Mouse (Mus musculus): ENCODE results near the gene Slc1a6. TPM values are rescaled to one million over a fixed set of nuclear protein-coding genes. Genes with fewer than 3 reads are reported as not detected.

Slc1a6 gene
- polyA plus RNA-seq (2016; fragmentation: Nextera tagmentation; extraction: Ambion mirVana): 1.2 and 1.4 TPM in 2 replicates

GRCm38 (mm10) chr10:78779981-78780651 is at the start of gene Slc1a6:
Gene Slc1a6 (plus strand): TSS chr10:78780496.
- Histone ChIP-seq H3K27ac (replicated peaks) (peak within 1 kb of the TSS; percentile 80), H3K9me3 (no peaks in the 10 kb centered on the region), H3K4me3 (peak within 1 kb of the TSS; percentile 74), H3K4me1 (peaks cover 16% of the 10 kb centered on the region), H3K27me3 (replicated peaks; ENCODE audit: low read depth, poor library complexity, severe bottlenecking) (peaks cover 31% of the 10 kb centered on the region), H3K36me3 (replicated peaks) (no peaks in the 10 kb centered on the region)
- WGBS: under 1% methylated on average over 50 of the region's 54 CpGs
- DNase-seq (ENCODE audit: low spot score): peak; percentile 59

GRCm38 (mm10) chr10:78739821-78740220 is 40.5 kb upstream of the Slc1a6 start:
- H3K4me3 ChIP-seq: no peak overlapping the region
- H3K9me3 ChIP-seq: no peaks in the 10 kb centered on the region
- H3K36me3 ChIP-seq (replicated peaks): no peaks in the 10 kb centered on the region
- 87% methylated on average over 4 of the region's 4 CpGs for WGBS
- no peak overlapping the region for H3K27ac ChIP-seq (replicated peaks)
- no peaks in the 10 kb centered on the region for H3K27me3 ChIP-seq (replicated peaks; ENCODE audit: low read depth, poor library complexity, severe bottlenecking)
- H3K4me1 ChIP-seq: no peaks in the 10 kb centered on the region
- DNase-seq (ENCODE audit: low spot score): no peak

- Histone ChIP-seq H3K27me3 (replicated peaks; ENCODE audit: low read depth, poor library complexity, severe bottlenecking) (peaks cover 8% of the 10 kb centered on the region), H3K9me3 (no peaks in the 10 kb centered on the region)
Observed at GRCm38 (mm10) chr10:78743721-78744120, 36.6 kb upstream of the Slc1a6 start.

GRCm38 (mm10) chr10:78745453-78746232 is 34.7 kb upstream of the Slc1a6 start:
- no peaks in the 10 kb centered on the region for H3K36me3 ChIP-seq (replicated peaks)

More at GRCm38 (mm10) chr10:78743721-78744120, 36.6 kb upstream of the Slc1a6 start:
- no peak overlapping the region for H3K4me3 ChIP-seq
- peaks cover 34% of the 10 kb centered on the region for H3K4me1 ChIP-seq
- no peak overlapping the region for H3K27ac ChIP-seq (replicated peaks)
- no peaks in the 10 kb centered on the region for H3K36me3 ChIP-seq (replicated peaks)
- no peak for DNase-seq (ENCODE audit: low spot score)

DNA sequence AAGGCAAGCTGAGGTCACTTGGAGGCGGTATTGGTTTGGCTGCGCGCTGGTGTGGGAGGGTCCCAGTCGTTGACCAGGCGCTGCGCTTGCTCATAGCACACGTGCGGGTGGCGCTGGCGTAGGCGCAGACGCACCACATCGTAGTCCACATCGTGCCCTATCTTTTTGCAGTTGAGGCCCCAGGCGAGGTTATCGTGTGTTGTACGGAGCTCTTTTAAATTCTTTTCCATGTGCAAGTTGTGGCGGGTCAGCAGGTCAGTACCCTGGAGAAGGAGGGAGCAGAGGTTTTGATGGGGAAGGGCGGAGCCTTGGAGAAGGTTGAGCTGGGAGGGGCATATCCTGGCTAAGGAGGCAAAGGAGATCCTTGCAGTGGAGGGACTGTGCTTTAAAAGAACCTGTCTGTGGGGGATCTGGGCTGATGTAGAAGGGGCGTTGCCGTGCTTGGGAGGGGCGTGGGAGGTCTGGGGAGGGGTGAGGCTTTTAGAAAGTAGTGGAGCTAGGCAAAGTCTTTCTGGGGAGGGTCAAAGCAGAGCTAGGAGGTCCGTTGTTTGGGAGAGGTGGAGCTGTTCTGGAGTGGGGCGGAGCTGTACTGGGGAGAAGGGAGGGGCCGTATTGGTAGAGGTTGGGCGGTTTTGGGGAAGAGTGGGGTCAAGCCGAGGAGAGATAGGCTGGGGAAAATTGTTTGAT is 33.1 kb upstream of the Slc1a6 start:
- H3K9me3 ChIP-seq: no peaks in the 10 kb centered on the region
- H3K4me1 ChIP-seq: peaks cover 39% of the 10 kb centered on the region
- DNase-seq (ENCODE audit: low spot score): peak; percentile 65
- peak overlapping the region; percentile 54; the same call in 1 of the 2 replicates for H3K27ac ChIP-seq (replicated peaks)
- WGBS: 1% methylated on average over 27 of the region's 27 CpGs
- H3K27me3 ChIP-seq (replicated peaks; ENCODE audit: low read depth, poor library complexity, severe bottlenecking): peaks cover 26% of the 10 kb centered on the region
- H3K36me3 ChIP-seq (replicated peaks): no peaks in the 10 kb centered on the region
- peak overlapping the region; percentile 54 for H3K4me3 ChIP-seq

More at GRCm38 (mm10) chr10:78745453-78746232, 34.7 kb upstream of the Slc1a6 start:
- no peak overlapping the region for H3K27ac ChIP-seq (replicated peaks)
- H3K4me3 ChIP-seq: no peak overlapping the region
- 37% methylated on average over 4 of the region's 4 CpGs for WGBS
- peaks cover 34% of the 10 kb centered on the region for H3K4me1 ChIP-seq
- DNase-seq (ENCODE audit: low spot score): peak; percentile 54
- no peaks in the 10 kb centered on the region for H3K9me3 ChIP-seq
- H3K27me3 ChIP-seq (replicated peaks; ENCODE audit: low read depth, poor library complexity, severe bottlenecking): peaks cover 12% of the 10 kb centered on the region

GRCm38 (mm10) chr10:78748161-78748560 is 32.1 kb upstream of the Slc1a6 start:
- no peak for DNase-seq (ENCODE audit: low spot score)
- WGBS: 77% methylated on average over 13 of the region's 13 CpGs
- Histone ChIP-seq H3K27me3 (replicated peaks; ENCODE audit: low read depth, poor library complexity, severe bottlenecking) (peaks cover 26% of the 10 kb centered on the region), H3K4me3 (no peak overlapping the region), H3K36me3 (replicated peaks) (no peaks in the 10 kb centered on the region), H3K27ac (replicated peaks) (no peak overlapping the region), H3K4me1 (peaks cover 49% of the 10 kb centered on the region), H3K9me3 (no peaks in the 10 kb centered on the region)

DNA sequence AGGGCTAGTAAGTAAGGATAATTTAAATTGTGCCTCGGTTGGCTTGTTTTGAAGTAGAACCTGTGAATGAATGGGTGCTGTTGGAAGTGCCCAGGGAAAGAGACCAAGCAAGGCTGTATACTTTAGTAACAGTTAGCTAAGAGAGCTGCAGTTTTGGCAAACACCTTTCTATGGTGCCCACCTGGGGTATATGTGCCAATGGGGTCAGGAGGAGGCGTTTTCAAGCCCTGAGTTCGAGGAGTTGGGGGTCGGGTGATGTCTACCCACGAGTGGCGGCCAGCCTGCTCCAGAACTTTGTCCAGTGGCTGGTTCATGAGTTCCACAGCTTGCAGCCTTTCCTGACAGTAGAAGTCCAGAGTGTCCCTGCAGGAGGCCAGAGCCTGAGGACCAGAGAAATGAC is 31.4 kb upstream of the Slc1a6 start:
- H3K4me1 ChIP-seq: peaks cover 49% of the 10 kb centered on the region
- no peak overlapping the region for H3K4me3 ChIP-seq
- H3K36me3 ChIP-seq (replicated peaks): no peaks in the 10 kb centered on the region
- H3K9me3 ChIP-seq: no peaks in the 10 kb centered on the region
- no peak for DNase-seq (ENCODE audit: low spot score)
- no peak overlapping the region for H3K27ac ChIP-seq (replicated peaks)
- 90% methylated on average over 6 of the region's 6 CpGs for WGBS
- peaks cover 26% of the 10 kb centered on the region for H3K27me3 ChIP-seq (replicated peaks; ENCODE audit: low read depth, poor library complexity, severe bottlenecking)

DNA sequence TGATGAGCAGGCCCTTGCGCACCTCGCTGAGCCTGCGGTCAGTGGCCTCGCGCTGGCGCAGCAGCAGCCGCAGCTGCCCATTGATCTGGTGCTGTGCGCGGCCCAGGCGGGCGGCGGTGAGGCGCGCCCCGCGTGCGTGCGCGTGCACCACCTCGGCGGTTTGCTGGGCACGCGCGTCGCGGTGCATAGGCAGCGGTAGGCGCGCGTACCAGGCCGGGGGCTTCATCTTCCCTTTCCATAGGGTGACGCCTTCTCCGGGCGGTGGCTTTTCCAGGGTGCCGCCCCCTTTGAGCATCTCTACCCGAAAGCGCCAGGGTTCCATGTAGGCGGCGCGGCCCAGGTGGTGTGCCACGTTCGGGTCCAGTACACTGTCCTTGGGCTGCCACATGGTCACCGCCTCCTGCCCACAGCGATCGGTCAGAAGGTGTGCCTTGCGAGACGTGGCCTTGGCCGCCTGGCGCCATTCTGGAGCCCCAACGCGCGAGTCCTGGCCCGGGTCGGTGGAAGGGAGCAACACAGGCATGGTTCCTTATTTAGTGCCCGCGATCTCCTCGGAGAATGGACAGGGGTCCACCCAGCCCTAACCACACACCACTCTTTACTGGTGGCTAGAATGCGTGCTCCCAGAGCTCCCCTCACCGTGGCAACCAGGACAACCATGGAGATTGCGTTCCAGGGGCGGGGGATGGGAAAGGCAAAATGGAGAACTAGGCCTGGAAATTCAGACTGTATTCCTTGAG is 27.7 kb upstream of the Slc1a6 start, which contains the start of gene Ccdc105:
TSS of gene Ccdc105 (minus strand) at position 614 of the 740 bp plus-strand sequence.
- Histone ChIP-seq H3K4me1 (peaks cover 22% of the 10 kb centered on the region), H3K36me3 (replicated peaks) (no peaks in the 10 kb centered on the region), H3K9me3 (no peaks in the 10 kb centered on the region), H3K27ac (replicated peaks) (peak within 1 kb of the TSS; percentile 91), H3K27me3 (replicated peaks; ENCODE audit: low read depth, poor library complexity, severe bottlenecking) (peaks cover 26% of the 10 kb centered on the region), H3K4me3 (peak within 1 kb of the TSS; percentile 73)
- DNase-seq (ENCODE audit: low spot score): peak; percentile 91
- WGBS: 1% methylated on average over 61 of the region's 61 CpGs

DNA sequence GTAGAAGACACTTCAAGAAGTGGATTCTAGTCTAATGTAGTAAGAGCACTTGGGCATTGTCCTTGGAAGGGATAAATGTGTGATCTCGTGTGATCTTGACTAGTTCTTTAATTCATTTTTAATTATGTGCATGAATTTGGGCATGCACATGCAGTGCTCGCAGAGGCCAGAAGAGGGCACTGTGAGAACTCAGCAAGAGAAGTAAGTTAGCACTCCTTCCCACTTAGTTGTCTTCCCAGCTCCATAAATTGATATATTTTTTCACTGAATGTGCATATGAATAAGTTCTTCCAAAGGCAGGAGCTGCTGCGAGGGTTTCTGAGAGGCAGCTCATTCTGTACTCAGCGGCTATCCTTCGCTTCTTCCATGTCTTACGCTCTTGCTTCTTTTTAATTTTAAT is 24.3 kb upstream of the Slc1a6 start:
- peaks cover 10% of the 10 kb centered on the region for H3K27me3 ChIP-seq (replicated peaks; ENCODE audit: low read depth, poor library complexity, severe bottlenecking)
- H3K27ac ChIP-seq (replicated peaks): no peak overlapping the region
- no peak overlapping the region for H3K4me3 ChIP-seq
- 40% methylated on average over 6 of the region's 6 CpGs for WGBS
- DNase-seq (ENCODE audit: low spot score): peak; percentile 74
- H3K9me3 ChIP-seq: no peaks in the 10 kb centered on the region
- no peaks in the 10 kb centered on the region for H3K36me3 ChIP-seq (replicated peaks)
- H3K4me1 ChIP-seq: peaks cover 15% of the 10 kb centered on the region; the same call in 1 of the 2 replicates

DNA sequence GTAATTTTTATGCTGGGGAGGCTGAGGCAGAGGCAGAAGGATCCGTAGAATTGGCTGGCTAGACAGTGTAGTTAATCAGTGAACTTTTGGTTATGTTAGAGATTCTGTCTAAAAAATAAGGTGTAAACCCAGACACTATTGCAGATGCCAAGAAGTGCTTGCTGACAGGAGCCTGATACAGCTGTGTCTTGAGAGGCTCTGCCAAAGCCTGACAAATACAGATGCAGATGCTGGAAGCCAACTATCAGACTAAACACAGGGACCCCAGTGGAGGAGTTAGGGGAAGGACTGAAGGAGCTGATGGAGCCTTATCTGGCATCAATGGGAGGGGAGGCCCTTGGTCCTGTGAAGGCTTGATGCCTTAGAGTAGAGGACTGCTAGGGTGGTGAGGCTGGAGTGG is 14.7 kb upstream of the Slc1a6 start:
- 0 out of 2 replicates have a peak, but pooled peaks cover 2% of the 10 kb centered on the region for H3K9me3 ChIP-seq
- 90% methylated on average over 1 of the region's 1 CpGs for WGBS
- H3K27ac ChIP-seq (replicated peaks): no peak overlapping the region
- H3K4me1 ChIP-seq: no peaks in the 10 kb centered on the region
- no peaks in the 10 kb centered on the region for H3K27me3 ChIP-seq (replicated peaks; ENCODE audit: low read depth, poor library complexity, severe bottlenecking)
- H3K36me3 ChIP-seq (replicated peaks): no peaks in the 10 kb centered on the region
- no peak for DNase-seq (ENCODE audit: low spot score)
- no peak overlapping the region for H3K4me3 ChIP-seq

DNA sequence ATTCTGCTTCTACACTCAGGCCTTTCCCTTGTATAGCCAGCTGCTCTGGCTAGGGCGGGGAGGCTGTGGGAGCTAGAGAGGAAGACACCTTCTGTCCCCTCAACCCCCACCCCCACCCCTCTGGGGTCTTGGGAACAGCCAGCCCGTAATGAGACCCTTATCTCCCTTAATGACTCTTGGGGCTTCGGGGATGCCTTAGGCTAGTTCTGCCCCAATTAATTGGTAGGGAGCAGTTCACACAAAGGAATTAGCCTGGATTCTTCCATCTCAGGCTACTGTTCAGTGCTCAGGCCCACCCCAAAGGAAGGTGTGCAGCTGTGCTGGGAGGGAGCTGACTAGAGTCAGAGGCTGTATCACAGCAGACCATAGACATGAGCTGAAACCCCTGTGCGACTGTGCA is 4.5 kb upstream of the Slc1a6 start:
- Histone ChIP-seq H3K4me1 (peaks cover 15% of the 10 kb centered on the region), H3K4me3 (no peak overlapping the region), H3K36me3 (replicated peaks) (no peaks in the 10 kb centered on the region), H3K27ac (replicated peaks) (no peak overlapping the region), H3K27me3 (replicated peaks; ENCODE audit: low read depth, poor library complexity, severe bottlenecking) (peaks cover 18% of the 10 kb centered on the region), H3K9me3 (no peaks in the 10 kb centered on the region)
- WGBS: 43% methylated on average over 4 of the region's 4 CpGs
- no peak for DNase-seq (ENCODE audit: low spot score)

DNA sequence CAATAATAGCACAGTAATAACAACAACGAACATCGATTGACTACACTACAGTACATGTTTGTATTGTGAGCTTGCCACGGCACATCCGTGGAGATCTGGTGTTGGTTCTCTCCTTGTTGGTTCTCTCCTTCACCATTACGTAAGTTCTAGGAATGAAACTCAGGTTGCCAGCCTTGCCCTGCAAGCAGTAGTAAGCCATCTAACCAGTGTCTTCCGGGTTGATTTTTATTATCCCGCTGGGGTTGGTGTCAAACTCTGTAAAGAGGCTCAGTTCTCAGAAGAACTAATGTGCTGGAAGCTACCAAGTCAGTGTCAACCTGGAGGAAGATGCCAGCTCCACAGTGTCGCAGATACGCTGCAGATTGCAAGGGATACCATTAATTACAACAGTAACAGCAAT is 769 bp upstream of the Slc1a6 start:
- Histone ChIP-seq H3K9me3 (no peaks in the 10 kb centered on the region), H3K27ac (replicated peaks) (no peak overlapping the region), H3K27me3 (replicated peaks; ENCODE audit: low read depth, poor library complexity, severe bottlenecking) (peaks cover 31% of the 10 kb centered on the region), H3K4me3 (peak overlapping the region; percentile 74), H3K4me1 (peaks cover 16% of the 10 kb centered on the region), H3K36me3 (replicated peaks) (no peaks in the 10 kb centered on the region)
- 67% methylated on average over 9 of the region's 9 CpGs for WGBS
- DNase-seq (ENCODE audit: low spot score): no peak

Measured in embryonic facial prominence, embryonic 10.5 days (tissue).